Mouse (Mus musculus) brown adipose tissue, adult 24 weeks (tissue): ENCODE data around the gene Dnah2. TPM values are rescaled to one million over a fixed set of nuclear protein-coding genes. Genes with fewer than 3 reads are reported as not detected.

Source experiments
- H3K27ac ChIP-seq: fragments of 200-500 bp; replicated peaks from 2 replicates; pipeline ENCODE4 v1.5.1; 2012; ENCODE audit warnings: low read depth, mild to moderate bottlenecking, low read length
- H3K4me1 ChIP-seq: fragments of 200-500 bp; 2 replicates; pipeline ENCODE4 v1.6.1; 2012; ENCODE audit warnings: low read length, mixed read lengths; ENCODE audit not compliant: control insufficient read depth, insufficient read depth, insufficient read length
- H3K4me3 ChIP-seq: fragments of 200-500 bp; 2 replicates; pipeline ENCODE4 v1.5.1; 2012; ENCODE audit warnings: low read depth, mild to moderate bottlenecking, low read length, moderate library complexity; ENCODE audit not compliant: insufficient read depth
- polyA plus RNA-seq: library from polyadenylated mRNA; stranded (reverse); fragments of >200 nt; gene quantifications from 2 replicates; pipeline ENCODE4 v1.2.4, GENCODE M21; 2012; ENCODE audit not compliant: missing spikeins, insufficient read depth, insufficient read length

Dnah2 gene
- polyA plus RNA-seq, 1 experiment = not detected

GRCm38 (mm10) chr11:69527098-69528030 is 21.5 kb downstream of the Dnah2 start:
- no peak overlapping the region for H3K27ac ChIP-seq
- H3K4me1 ChIP-seq = no peaks in the 10 kb centered on the region
- no peak overlapping the region for H3K4me3 ChIP-seq

GRCm38 (mm10) chr11:69526631-69527030 is 22.3 kb downstream of the Dnah2 start:
- no peaks in the 10 kb centered on the region for H3K4me1 ChIP-seq
- no peak overlapping the region for H3K4me3 ChIP-seq
- no peak overlapping the region for H3K27ac ChIP-seq

DNA sequence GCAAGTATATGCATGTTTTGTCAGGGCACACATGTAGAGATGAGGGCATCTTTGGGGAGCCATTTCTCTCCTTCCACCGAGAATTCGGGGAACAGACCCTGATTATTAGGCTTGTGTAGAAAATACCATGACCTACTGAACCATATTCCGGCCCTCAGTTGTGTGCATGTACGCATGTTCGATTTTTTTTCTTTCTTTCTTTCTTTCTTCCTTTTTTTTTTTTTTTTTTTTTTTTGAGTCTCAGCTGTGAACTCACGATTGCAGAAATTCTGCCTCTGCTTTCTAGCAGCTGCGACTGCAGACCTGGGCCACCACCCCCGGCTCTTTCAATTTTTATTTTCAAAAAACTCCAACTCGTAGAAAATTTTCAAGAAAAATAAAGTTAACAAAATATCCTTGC is 23.2 kb downstream of the Dnah2 start:
- Histone ChIP-seq H3K4me3 (no peak overlapping the region), H3K27ac (no peak overlapping the region), H3K4me1 (peaks cover under 1% of the 10 kb centered on the region; the same call in 1 of the 2 replicates)

DNA sequence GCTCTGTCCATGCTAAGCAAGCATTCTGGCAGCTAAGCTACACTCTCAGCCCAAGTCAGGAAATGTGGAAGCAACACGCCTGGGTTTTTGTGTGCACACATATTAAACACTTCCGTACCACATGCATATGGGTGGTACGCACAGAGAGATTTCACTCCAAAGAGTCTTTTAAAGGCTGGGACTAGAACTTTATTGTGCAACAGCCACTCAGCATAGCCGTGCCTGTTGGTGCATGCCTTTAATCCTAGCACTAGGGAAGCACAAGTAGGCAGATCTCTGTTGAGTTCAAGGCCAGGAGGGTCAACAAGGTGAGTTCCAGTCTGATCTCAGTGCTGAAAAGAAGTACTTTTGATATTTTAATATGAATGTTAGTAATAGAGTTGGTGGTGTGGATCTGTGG is 25.3 kb downstream of the Dnah2 start:
- Histone ChIP-seq H3K4me1 (peaks cover 9% of the 10 kb centered on the region), H3K27ac (no peak overlapping the region), H3K4me3 (no peak overlapping the region)

DNA sequence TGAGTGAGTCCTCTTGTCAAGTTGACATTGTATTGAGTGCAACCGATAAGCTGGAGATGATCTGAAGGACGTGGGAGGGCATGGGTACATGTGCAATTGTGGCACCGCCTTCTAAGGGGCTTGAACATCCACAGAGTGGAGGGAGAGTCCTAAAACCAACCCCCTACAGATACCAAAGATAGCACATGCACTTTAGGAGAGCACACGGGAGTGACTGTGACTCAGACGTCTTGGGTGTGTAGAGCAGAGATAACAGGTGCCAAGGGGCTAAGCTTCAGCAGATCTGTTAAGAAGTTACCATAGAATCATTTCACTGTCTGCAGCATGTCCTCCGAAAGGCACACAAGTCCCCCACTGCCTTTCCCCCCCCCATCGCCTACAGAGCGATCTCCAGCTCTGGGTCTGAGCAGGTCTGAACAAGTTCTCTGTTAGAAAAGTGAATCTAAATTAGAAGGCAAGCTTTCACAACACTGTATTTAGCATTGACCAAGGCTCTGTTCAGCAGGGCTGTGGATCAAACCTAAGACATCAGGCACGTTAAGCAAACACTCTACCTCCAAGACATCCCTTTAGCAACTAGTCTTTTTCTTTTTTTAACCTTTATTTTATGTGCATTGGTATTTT is 27.3 kb downstream of the Dnah2 start:
- no peak overlapping the region for H3K4me3 ChIP-seq

GRCm38 (mm10) chr11:69519976-69520375 is 28.9 kb downstream of the Dnah2 start:
- H3K27ac ChIP-seq = no peak overlapping the region
- peaks cover 9% of the 10 kb centered on the region for H3K4me1 ChIP-seq
- peak overlapping the region; percentile 6; the same call in 1 of the 2 replicates for H3K4me3 ChIP-seq

More for the DNA sequence above, 27.3 kb downstream of the Dnah2 start:
- no peak overlapping the region for H3K27ac ChIP-seq
- peaks cover 9% of the 10 kb centered on the region for H3K4me1 ChIP-seq

GRCm38 (mm10) chr11:69516661-69517060 is 32.2 kb downstream of the Dnah2 start:
- 0 out of 2 replicates have a peak overlapping the region, but pooled peaks have one; percentile 0 for H3K4me3 ChIP-seq
- H3K4me1 ChIP-seq = peaks cover 9% of the 10 kb centered on the region
- no peak overlapping the region for H3K27ac ChIP-seq

DNA sequence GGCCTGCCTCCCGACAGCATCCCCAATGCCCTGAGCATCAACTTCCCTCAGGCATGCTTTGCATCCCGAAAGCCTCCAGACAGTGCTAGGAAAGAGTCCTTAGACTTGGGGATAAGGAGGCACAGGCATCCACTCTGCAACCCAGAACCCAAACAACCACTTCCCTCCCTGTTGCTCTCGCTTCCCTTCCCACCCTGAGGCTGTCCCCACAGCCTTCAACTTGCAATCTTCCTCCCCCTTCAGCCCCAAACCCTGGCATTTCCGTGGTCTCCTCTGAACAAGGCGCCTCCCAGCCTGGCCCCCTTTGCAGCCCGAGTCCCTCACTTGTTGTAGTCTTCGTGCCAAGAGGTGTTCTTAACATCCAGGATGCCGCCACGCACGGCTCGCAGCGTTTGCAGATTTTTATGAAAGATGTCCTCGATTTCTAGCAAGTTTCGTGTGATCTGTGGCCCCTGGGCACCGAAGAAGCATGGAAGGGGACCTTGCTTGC is 32.7 kb downstream of the Dnah2 start:
- no peak overlapping the region for H3K27ac ChIP-seq
- H3K4me1 ChIP-seq = peaks cover 9% of the 10 kb centered on the region
- H3K4me3 ChIP-seq = 0 out of 2 replicates have a peak overlapping the region, but pooled peaks have one; percentile 0

DNA sequence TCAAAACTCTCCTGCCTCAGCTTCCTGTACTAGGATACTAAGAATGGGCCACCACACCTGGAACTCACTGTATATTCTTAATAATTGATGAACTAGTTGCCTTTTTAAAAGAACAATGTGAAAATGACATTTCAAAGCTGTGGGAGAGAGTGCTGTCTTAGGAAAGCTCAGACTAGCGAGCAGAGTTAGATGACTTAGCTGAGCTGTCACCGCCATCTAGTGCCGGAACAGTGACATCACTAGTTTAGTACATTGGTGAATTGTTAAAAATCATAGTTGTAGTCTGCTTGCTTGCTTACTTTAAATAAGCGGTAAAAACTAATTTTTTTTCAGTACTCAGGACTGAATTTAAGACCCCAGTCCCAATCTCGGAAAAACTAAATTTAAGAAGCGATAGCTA is 35.1 kb downstream of the Dnah2 start:
- no peak overlapping the region for H3K4me3 ChIP-seq
- no peak overlapping the region for H3K27ac ChIP-seq
- H3K4me1 ChIP-seq = no peaks in the 10 kb centered on the region

GRCm38 (mm10) chr11:69510796-69511496 is 38.0 kb downstream of the Dnah2 start:
- no peaks in the 10 kb centered on the region for H3K4me1 ChIP-seq
- H3K4me3 ChIP-seq = no peak overlapping the region
- H3K27ac ChIP-seq = no peak overlapping the region

- Histone ChIP-seq H3K27ac (peak overlapping the region; percentile 75; the same call in 1 of the 2 replicates), H3K4me3 (no peak overlapping the region), H3K4me1 (peaks cover 9% of the 10 kb centered on the region)
These were observed 45.0 kb downstream of the Dnah2 start for GRCm38 (mm10) chr11:69503863-69504280.

DNA sequence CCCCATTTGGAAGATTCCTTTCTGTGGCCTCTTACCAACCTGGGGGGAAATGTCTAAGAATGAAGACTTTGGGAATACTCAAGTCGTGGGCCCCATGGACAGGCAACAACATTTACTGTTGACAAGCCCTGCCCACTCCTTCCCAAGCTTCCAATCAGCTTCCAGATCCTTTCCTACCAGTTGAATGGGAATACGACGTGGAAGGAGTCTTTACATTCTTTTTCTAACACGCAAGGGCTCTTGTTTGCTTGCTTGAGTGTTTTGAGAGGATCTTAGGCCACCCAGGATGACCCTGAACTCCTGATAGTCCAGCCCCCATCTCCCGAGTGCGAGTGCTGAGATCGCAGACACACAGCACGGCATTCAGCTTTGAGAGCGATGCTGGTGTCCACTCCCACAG is 47.4 kb downstream of the Dnah2 start:
- no peak overlapping the region for H3K4me3 ChIP-seq
- peaks cover 9% of the 10 kb centered on the region for H3K4me1 ChIP-seq
- no peak overlapping the region for H3K27ac ChIP-seq

DNA sequence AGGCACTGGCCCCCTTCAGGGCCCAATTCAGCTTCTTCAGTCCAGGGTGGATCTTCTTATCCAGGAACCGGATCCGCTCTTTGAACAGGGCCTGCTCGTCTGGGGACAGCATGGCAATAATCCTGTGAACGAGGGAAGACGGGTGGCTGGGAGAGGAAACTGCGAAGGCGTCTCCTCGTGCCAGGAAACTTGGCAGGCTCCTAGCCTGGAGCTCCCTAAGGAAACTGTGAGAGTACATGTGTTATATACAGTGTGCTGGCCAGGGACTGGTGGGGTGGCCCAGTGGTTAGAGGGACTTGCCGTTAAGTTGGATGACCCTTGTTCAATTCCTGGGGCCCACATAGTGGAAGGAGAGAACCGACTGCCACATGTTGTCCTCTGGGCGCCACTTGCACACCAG is 49.8 kb downstream of the Dnah2 start:
- no peak overlapping the region for H3K4me3 ChIP-seq
- H3K27ac ChIP-seq = no peak overlapping the region
- H3K4me1 ChIP-seq = peaks cover 5% of the 10 kb centered on the region; the same call in 1 of the 2 replicates

GRCm38 (mm10) chr11:69491711-69492110 is 57.2 kb downstream of the Dnah2 start:
- Histone ChIP-seq H3K27ac (no peak overlapping the region), H3K4me3 (no peak overlapping the region), H3K4me1 (no peaks in the 10 kb centered on the region)

GRCm38 (mm10) chr11:69490898-69491297 is 58.0 kb downstream of the Dnah2 start:
- Histone ChIP-seq H3K4me3 (no peak overlapping the region), H3K4me1 (no peaks in the 10 kb centered on the region), H3K27ac (no peak overlapping the region)
